Mouse (Mus musculus) layer of hippocampus, postnatal 14 days (tissue): ENCODE measurements around the gene Stt3b. TPM values are rescaled to one million over a fixed set of nuclear protein-coding genes. Genes with fewer than 3 reads are reported as not detected.

Experiments used
- DNase-seq, 2 experiments: peaks; one replicate each; pipeline ENCODE4 v3.0.0; 2021 to 2022; ENCODE audit warnings: low spot score in 2 of 2, mixed read lengths in 1 of 2
- total RNA-seq, 2 experiments: library from RNA; stranded (reverse); gene quantifications; 2 replicates each; pipeline ENCODE4 v1.2.3; 2021

Gene Stt3b
- total RNA-seq, 2 experiments from 2014 or later: 84.1 to 84.4 TPM

DNA sequence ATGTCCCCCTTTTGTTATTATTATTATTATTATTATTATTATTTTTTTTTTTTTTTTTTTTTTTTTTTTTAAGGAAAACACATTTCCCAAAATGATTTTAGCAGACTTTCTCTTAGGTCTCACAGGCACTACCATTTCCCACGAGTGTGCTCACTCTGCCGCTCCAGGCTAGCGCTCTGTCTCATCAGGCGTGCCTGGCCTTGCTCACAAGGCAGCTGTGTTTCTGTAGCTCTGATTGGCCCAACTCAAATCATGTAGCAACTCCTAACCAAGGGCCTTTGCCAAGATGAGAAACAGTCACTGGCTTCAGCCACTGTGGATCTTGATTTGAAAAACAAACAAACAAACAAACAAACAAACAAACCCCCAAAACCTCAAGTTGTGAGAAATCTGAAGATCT, 9.9 kb upstream of the Stt3b start:
- DNase-seq: no peak

DNA sequence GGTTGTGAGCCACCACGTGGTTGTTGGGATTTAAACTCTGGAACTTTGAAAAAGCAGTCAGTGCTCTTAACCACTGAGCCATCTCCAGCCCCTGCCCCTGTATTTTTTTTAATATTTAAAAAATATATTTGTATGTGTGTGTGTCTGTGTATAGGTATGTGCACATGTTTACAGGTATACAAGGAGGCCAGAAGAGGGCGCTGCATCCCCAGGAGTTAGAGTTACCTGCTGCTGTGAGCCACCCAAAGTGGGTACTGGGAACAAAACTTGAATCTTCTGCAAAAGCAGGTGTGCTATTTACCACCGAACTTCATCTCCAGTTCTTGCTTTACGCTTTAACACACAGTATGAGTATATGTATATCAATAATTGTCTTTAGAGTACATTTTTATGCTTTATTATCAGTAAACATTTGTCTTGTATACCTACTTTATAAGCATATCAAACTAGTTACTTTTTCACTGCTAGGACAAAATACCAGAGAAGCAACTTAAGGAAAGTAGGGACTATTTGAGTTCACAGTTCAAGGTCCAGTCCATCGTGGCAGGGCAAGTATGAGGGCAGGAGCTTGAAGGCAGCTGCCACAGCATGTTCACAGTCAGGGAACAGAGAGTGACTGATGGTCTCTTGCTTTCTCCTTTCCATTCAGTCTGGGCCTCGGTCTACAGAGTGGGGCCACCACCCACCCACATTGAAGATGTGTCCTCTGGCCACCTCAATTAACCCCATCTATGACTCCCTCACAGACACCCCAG, 8.6 kb upstream of the Stt3b start:
- no peak for DNase-seq

DNA sequence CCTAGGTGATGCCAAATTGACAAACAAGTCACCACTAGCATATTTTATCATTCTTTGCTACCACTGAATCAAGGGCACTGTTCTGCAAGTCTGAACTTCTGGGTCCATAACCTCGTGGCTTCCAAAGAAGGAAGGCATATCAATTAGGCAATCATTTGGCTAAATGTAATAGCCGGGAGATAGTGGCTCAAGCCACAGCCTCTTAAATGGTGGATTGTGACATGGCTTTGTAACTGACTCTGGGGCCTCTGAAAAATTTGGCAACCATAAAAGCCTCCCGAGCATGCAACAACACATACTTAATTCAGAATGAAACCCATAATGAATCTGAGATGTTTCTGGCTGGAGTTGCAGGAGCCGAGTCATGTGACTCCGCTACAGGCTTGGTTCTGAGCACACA, 6.8 kb upstream of the Stt3b start:
- DNase-seq: no peak

DNA sequence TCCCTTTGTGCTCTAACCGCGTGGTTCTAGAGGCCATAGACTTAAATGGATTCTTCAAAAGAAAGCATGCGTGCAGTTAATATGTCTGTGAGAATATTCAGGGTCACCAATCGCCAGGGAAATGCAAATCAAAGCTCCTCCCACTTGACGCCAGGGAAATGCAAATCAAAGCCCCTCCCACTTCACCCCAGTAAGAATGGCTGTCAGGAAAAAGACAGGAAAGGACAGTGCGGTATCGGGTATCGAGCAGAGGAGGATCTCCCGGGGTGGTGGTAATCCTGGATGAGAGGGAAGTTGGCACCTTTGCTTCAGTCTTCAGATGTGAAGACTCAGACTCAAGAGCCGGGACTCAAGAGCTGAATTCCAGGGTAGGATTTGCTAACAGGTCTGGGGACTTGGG, 4.3 kb upstream of the Stt3b start:
- no peak for DNase-seq

DNA sequence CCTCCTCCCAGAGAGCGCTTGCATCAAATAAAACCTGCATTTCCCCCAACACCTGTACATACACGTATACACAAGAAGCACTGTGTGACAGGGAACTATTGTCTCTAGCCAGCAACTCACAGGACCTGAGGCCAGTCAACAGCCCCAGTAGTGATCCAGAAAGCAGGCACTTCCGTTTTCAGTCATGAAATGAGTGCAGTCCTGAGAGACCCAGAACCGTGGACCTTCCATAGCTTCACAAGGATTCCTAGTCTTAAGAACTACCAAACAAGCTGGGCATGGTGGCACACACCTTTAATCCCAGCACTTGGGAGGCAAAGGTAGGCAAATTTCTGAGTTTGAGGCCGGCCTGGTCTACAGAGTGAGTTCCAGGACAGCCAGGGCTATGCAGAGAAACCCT, 3.6 kb upstream of the Stt3b start:
- no peak for DNase-seq

DNA sequence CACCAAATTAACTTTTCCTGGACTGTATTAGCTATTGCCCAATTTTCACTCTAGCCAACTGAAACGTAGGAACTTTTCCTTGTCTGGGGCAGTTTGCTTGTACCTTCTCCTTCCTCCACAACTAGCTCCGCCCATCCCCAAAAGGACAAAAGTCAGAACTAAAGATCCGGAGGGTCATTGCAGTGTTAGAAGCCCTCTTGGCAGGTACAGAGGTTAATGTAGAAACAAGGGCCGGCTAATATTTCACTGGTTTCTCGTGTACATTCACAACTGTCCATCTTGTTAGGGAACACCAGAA, 951 bp upstream of the Stt3b start:
- no peak for DNase-seq

DNA sequence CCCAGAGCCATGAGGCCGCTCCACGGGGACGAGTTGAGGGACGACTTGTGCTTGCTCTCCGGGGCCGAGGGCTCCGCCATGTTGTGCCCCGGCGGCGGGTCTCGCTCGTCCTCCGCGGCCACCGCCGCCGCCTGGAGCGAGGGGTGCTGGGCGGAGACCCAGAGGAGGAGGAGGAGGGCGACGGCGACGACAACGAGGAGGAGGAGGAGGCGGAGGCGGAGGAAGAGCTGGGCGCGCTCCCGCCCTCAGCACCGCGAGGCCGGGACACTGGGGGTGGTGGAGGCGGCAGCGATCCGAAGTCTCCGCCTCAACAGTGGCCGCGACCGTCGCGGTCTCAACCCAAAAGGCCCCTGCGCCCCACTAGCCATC, 260 bp downstream of the Stt3b start:
- no peak for DNase-seq

DNA sequence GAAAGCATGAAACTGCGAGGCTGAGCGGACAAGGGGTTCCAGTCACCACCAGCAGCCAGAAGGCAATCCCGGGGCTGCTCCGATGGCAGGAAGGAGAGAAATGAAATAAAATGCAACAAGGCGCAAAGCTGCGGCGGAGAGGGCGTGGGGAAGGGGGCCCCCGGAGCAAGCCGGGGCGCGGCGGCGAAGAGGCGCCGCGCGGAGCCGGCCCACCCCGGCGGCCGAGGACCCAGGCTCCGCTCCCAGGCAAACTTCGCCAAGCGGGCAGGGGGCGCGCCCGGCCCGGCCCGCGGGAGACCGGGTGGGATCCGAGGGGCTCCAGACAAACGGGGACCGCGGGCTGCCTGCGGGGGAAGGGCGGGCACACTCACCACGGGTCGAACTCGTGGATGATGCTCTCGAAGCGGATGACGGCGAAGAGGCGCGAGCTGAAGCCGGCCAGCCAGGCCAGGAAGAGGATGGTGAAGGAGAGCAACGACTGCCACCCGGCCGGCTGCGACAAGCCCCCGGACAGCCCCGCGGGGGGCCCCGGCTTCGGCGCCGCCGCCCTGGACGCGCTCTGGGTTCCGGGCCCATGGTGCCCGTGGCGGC, 745 bp downstream of the Stt3b start:
- peak in 1 of 2 experiments; percentile 9 for DNase-seq

DNA sequence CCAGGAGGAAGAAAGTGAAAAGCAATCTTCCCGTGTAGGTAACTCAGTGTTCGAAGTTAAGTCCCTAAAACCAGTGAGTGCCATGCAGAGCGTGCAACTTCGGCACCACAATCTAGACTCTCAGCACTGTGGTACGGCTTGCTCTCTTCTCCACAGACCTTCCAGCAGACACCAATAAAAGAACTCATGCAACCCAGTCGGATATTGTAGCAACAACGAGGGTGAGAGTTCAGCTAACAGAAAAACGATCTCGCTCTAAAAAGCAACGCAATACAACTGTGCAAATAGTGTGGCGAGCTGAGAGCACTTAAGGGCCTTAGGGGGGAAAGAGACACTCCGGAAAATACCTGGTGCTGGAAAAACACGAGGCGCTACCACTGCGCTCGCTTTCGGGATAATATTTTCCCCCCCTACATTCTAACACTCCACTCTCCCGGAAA, 1.3 kb downstream of the Stt3b start:
- DNase-seq: peak in 1 of 2 experiments; percentile 21

DNA sequence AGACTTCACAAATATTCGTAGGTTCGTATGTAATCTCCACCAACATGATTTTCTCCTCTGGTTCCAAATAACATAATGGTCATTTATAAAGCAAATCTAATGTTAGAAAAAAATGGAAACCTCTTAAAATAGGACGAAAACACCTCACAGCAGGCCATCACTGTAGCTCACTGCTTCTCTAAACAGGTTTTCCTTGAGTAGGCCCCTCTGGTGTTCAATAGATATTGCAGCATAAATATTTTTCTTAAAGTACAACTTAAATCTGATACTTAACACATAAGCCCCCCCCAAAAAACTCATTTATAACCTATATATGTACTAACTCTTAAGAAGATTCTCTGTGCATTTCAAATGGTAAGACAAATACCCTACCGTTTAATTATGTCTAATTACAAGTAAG, 1.8 kb downstream of the Stt3b start:
- DNase-seq: no peak

DNA sequence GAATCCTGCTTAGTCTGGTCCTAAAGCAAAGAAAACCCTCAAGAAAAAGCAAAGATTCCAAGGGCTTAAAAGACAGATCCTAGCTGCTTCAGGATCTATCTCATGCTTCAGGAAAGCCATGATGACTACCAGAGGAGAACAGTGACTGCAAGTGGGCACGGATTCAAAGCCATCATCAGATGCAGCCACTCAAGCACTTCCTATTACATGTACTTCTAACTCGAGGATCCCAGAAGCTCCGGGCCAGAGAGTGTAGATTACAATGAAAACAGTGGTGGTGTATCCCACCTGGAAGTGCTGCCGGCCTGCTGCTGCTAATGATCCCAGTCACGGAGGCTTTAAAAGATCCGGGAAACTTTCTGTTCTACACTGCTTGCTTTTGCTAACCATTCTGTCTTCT, 4.0 kb downstream of the Stt3b start:
- DNase-seq: no peak

DNA sequence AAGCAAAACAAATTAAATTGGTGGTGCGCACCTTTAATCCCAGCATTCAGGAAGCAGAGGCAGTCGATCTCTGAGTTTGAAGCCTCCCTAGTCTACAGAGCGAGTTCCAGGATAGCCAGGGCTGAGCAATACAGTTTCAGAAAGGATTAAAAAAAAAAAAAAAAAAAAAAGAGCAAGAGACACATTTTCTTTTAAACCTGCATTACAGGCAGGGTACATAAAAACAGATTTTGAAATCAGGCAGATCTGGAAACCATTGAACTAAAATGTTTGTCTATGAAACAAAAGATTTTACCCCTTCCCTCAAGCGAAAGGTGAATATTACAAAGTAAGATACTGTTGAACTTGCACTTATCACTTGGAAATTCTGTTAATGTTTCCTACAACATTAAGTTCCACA, 6.1 kb downstream of the Stt3b start:
- DNase-seq: no peak

DNA sequence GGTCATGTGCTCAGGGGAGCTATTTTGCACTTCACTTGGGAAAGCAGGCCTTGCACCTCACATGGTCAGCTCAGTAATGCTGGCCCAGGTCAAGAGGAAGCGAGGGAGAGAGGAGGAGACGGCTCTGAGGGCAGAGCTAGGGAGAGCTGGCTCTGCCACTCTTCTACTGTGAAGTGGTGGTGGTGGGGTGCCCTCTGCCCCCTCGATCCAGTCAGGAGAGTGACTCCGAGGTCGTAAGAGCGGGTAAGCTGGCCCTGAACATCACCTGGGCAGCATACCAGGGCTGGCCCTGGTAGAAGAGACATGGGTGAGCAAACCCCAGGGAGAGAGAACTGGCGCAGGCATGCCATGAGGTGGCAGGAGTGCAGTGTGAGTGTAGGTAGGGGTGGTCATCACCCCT, 8.6 kb downstream of the Stt3b start:
- DNase-seq: no peak

DNA sequence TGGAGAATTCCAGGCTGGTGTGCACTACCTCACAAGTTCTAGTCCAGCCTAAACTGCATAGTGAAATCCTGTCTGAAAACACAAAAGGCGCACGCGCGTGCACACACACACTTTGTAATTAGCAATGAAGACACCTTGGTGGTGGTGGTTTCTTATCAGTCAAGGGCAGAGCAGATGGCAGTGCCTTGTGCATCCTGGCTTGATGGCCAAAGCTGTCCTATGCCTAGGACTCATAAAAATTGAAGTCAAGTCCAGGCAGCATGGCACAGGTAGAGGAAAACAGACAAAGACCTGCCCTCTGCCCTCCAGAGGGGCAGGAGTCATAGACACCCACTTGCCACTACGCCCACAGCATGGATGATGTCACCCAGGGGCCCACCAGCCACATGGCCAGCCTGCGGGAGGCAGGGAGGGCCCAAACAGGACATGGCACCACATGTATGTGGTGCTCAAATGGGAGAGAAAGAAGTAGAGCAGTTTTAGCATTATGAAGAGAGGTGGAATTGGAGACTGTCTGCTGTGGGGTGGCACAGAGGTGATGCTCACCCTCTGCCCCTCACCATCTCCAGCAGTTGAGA, 9.1 kb downstream of the Stt3b start:
- DNase-seq: no peak

DNA sequence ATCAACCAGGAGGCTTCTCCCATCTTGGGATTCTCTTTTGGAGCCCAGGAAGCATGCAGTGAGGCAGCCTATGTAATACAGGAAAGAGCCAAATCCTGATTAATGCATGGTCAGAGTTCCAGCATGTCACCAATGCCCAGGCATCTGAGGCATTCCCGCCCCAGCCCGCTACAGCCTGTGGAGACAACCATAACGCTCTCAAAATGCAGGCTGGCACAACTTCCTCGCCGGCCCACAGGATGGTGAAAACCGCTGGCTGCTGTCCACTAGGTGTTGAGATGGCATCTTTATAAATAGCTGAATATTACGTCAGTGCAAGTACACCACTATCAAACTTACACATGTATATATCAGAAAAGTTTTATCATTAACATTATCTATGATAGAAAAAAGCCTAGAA, 13.5 kb downstream of the Stt3b start:
- DNase-seq: no peak

DNA sequence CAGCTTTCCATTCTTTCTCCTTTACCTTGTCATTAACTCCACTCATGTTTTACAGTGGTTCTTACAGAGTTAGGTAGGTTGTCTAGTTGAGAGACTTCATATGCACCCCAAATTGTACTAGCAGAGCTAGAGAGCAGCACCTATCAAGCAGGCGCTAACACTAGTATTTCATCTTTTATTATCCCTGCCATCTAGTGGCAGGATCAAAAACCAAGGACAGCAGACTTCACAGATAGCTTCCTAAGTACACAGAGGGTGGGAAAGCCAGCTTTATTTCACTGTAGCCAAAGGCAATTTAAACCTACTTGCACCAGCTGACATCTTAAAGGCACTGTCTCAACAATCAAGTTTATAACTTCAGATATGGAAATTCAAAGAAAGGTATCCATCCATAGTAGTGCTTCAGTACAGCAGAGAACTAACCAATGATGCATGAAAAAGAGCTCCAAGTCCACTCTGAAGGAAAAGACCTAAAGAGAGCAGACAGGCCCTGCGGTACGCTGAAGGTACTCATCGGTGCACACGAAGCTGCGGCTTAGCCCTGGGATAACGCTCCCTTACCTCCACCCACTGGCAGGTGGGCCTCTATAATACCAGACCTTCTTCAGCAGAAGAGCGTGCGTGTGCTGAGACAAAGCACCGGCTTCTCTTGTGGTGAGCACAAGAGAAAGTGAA, 16.2 kb downstream of the Stt3b start:
- DNase-seq: peak in 1 of 2 experiments; percentile 28

DNA sequence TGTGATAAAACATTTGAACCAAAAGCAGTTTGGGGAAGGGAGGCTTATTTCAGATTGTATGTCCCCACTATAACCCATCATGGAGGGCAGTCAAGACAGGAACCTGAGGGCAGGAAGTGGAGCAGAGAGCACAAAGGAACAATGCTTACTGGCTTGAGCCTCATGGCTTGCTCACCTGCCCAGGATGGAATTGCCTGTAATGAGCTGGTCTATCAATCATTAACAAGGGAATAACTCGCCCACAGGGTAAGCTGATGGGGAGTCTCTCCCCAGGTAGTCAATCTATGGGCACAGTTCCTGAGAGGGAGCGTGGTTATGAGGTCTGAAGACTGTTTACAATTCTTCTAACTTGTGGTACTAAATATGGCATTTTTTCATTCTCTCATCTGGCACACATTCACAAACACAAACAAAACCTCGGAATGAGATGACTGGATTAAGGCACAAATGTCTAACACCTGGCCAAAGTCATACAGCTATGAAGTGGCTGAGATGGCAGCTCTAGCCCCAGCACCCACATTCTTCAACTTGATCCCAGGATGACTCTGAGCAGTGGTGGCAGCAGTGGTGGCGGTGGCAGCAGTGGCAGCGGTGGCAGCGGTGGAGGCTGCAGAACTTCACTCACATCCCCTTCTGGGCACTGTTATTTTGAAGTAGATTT, 22.3 kb downstream of the Stt3b start:
- DNase-seq: no peak

DNA sequence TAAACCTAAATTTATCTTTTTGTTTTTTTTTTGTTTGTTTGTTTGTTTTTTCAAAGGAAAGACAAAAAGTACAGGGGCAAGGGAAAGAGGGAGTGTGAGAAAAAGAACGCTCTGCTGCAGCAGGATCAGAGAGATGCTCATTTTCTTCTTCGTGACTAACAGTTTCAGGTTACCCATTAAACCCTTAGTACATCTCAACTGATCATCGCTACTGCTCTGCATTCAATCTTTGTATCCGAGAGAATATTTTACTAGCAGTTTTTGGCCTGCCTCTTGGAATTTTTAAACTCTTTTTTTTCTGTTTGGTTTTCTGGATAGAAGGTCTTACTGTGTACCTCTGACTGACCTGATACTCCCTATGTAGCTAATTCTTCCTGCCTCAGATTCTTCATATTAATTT, 25.8 kb downstream of the Stt3b start:
- DNase-seq: no peak

DNA sequence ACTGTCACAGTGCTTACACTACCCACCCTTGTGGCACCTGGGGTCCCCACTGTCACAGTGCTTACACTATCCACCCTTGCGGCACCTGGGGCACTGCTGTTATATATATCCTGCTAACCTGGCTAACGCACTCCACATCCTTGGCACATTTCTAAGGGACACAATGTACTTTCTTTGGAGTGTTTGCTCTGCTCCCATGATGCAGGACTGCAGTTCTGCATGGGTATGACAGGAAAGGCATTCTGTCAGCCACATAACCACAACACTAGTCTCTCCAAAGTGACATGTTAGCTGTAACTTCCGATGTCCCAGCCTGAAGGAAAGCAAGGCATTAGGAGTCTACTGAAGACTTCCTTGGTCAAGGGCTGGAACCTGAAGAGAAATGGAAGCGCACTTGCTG, 26.8 kb downstream of the Stt3b start:
- DNase-seq: no peak

DNA sequence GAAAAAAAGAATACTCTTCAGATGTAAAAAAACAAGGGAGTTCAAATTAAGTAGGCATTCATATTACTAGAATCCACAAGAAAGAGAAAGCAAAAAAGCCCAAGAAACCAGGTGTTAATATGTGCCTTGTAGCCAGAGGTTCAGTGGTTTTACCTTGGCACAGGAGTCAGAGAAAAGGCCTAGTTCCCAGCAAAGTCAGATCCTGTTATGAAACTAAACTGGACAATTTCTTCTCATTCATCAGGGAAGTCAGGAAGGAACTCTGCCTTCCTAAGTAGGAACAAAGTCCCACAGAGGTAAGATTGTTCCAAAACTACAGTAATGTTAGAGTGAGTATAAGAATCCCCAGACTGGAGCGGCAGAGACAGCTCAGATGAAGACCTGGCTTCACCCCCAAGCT, 31.6 kb downstream of the Stt3b start:
- DNase-seq: no peak

DNA sequence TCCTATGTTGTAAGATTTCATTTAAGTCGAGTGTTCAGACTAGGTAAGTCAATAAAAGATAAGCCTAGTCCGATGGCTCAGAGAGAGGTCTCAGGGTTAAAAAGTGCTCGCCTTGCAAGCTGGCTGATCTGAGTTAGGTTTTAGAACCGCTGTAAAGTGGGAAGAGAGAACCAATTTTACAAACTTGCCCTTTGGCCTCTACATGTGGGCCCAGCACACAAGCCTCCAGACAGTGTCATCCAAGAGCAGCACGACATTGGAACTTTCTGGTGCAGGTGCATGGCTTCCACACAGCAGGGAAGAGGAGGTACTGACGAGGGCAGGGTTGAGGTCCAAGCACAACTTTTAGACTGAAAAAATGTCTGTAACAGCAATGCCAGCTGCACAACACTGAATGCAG, 35.4 kb downstream of the Stt3b start:
- DNase-seq: no peak

DNA sequence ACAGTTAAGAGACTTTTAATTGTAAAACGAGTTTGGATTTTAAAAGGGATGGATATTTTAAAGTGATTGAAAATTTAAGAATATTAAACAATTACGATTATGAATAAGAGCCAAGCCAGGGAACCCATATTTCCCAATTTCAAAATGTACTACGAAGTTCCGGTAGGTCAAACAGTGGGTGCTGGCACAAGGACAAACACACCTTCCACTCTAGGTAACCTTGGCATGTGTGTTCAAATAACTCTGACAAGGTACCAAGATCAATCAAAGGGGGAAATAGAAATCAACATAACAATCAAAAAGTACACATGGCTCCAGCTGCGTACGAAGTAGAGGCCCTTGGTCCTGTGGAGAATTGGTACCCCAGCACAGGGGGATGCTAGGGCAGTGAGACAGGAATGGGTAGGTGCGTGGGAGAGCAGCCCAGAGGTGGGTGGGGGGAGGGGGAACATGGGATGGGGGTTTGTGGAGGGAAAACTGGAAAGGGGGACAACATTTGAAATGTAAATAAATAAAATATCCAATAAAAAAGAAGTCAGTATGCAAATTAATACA, 37.0 kb downstream of the Stt3b start:
- no peak for DNase-seq
